Mouse (Mus musculus): ENCODE results near the gene Eif1ad. TPM values are rescaled to one million over a fixed set of nuclear protein-coding genes. Genes with fewer than 3 reads are reported as not detected.
"Not testable (repeated sequence)": the region's sequence is repeated elsewhere in the genome, so short reads cannot be mapped to it uniquely, and the experiment has no call there.

The Eif1ad gene
- total RNA-seq, 2 experiments from 2014 or later, result 19.5 to 23.7 TPM

DNA sequence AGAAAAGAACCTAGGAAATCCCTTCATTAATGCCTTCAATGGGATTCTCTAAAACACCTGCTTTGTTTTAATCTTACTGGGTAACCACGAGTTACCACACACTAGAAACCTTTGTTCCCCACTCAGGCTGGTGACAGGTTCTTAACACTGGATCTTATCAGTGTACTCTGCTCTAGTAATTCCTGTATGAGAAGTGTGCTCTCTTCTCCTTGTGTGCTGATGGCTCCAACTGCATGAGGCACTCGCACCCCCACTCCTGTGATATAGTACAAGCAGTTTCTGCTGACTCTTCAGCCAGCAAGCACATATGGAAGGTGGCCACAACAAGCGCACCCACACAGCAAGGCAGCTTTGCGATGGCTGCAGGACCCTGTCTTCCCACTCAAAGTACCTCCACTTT, 7.6 kb downstream of the Eif1ad start:
- DNase-seq (ENCODE audit: extremely low spot score in 1 of 2, low spot score in 1 of 2), result no peak

DNA sequence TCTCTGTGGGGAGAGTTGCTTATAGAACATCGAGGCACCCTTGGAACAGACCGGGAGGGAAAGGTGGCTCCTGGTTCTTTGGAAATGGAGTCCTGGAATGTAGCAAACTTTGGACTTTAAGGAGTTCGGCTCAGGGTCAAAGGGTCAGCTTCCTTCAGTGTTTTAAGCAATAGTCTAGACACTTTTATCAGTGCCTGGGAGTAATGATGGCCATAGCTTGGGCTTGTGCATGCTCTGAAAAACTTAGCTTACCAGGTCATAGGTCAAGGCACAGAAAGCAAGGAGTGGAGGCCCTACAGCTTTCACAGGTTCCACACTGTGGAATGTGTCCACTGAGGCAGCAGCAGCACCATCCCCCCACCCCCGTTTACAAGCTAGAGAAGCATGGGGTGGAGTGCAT, 8.2 kb downstream of the Eif1ad start:
- DNase-seq (ENCODE audit: extremely low spot score in 1 of 2, low spot score in 1 of 2), result no peak

DNA sequence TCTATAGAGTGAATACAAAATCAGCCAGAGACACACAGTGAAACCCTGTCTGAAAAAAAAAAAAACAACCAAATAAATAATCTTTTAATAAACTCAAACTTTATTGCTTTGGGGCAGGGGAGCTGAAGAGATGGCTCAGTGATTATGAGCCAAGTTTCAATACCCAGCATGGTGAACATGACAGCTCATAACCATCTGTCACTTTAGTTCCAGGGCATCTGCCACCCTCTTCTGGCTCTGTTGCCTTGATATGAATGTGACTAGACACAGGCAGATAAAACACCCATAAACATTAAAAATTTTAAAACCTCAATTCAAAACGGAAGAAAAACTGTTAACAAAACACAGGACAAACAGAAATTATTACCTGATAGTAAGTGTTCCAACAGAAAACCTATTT, 10.9 kb downstream of the Eif1ad start:
- DNase-seq (ENCODE audit: extremely low spot score in 1 of 2, low spot score in 1 of 2), result no peak

DNA sequence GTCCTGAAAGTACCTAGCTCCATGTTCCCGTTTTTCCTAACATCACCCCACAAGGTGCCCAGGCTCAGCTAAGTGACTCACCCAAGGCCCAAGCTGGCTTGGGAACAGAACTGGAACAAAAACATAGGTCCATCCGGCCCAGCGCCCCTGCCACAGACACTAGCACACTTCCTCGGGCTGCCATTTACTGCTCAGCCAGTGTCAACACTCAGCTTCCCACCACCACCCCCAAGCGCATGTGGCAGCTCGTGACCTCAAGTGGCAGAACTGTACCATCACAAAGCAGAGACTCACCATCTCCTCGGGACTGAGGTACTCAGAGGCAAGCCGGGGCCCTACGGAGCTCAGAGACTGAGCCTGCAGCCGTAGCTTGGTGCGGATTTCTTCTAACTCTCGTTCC, 16.8 kb downstream of the Eif1ad start:
- DNase-seq (ENCODE audit: extremely low spot score in 1 of 2, low spot score in 1 of 2), result no peak

DNA sequence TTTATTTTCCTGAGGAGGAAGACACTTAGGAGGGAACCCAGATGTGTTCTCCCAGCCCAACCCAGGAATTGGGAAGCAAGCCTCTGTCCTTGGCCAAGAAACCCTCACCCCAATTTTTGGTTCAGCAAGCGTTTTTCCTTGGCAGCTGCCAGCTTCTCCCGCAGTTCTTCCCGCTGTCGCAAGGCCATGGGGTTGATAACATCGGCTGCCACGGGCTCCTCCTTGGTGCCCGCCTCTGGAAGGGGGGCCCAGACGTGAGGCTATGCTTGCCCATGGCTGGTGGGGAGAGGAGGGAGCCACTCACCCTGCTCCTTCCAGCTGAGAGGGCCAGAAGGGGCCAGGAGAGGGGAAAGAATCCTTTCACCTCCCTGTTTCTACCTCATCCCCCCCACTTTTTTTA, 18.2 kb downstream of the Eif1ad start:
- no peak for DNase-seq (ENCODE audit: extremely low spot score in 1 of 2, low spot score in 1 of 2)

DNA sequence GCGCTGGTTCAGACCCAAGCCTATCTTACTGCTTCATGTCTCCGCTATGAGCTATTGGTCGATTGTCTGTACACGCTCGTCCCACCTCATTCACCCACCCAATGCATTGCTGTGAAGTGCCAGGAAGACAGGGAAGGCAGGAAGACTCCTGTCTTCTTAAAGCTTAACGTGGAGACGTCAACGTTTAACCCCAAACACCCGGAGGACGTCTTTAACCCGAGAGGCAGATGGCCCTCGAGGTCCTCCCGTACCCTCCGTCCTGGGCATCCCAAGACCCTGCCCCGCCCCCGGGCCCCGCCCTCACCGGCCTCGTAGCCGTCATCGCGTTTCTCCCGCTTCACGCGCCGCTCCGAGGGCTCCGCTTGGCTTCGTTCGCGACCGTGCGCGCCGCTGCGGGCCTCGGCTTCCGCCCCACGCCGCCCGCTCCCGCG, 21.5 kb downstream of the Eif1ad start:
- DNase-seq (ENCODE audit: extremely low spot score in 1 of 2, low spot score in 1 of 2), result peak in 1 of 2 experiments; percentile 24

DNA sequence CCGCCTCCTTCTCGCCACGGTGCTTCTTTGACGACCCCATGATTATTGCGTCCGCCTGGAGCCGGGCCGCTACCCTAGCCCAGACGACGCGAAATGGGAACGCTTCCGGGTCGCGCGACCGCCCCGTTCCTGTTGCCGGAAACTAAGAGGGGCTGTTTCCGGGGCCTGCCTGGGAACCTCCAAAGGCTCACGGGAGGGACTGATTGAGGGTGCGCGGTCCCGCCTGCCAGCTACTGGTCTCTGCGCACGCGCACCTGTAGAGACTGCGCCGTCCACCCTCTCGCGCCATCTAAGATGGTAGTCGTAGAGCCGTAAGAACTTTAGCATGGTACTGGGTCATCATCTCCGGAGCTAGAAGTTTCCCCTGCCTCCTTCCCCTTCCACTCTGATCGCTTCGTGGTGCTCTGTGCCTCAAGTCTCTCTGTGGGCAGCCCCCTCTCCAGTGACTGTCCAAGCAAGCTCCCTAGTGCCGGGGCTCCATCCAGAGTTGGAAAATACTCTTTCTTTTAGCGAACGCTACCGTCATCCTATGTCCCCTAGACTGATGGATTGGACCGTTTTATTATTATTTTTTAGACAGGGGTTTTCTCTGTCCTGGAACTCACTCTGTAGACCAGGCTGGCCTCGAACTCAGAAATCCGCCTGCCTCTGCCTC, 22.2 kb downstream of the Eif1ad start, which contains the start of gene Sart1:
Gene Sart1, minus strand, starts transcription at position 116 of the 655 bp plus-strand sequence.
- peak; percentile 80 to 87 for DNase-seq (ENCODE audit: extremely low spot score in 1 of 2, low spot score in 1 of 2)

DNA sequence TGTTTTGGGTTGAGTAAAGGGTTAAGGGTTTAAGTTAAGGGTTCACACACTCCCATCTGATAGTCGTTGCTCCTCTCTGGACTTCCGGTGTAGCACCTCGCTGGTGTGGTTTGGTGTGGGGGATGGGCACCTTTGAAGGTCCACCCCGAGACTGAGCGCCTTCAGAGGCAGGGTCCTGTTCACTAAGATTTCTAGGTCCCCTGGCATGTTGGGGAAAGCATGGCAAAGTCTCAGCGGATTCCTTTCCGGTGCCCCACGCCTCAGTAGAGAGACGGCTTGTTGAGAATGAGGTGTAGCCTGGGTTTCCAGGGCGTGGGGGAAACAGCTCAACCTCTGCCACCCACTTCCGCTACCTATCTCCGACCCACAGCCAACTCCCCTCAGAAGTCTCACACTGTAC, 23.1 kb downstream of the Eif1ad start:
- no peak for DNase-seq (ENCODE audit: extremely low spot score in 1 of 2, low spot score in 1 of 2)

DNA sequence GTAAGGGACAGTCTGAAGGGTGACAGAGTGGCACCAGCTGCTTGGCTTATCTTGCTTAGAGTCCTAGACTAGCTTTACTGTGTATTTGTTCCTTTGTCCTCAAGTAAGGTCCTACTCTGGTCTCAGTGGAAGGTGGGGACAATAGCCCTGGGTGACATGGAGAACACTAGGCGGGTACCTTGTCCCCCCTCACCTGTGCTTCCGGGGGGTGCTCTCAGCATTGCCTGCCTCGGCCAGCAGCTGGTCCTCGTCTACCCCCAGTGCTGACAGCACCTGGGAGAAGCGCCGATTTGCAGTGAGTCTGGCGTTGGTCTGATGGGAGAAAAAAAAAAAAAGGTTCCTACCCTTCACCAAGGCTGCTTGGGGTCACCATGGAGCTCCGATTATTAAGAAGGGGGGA, 23.9 kb downstream of the Eif1ad start:
- DNase-seq (ENCODE audit: extremely low spot score in 1 of 2, low spot score in 1 of 2), result no peak

DNA sequence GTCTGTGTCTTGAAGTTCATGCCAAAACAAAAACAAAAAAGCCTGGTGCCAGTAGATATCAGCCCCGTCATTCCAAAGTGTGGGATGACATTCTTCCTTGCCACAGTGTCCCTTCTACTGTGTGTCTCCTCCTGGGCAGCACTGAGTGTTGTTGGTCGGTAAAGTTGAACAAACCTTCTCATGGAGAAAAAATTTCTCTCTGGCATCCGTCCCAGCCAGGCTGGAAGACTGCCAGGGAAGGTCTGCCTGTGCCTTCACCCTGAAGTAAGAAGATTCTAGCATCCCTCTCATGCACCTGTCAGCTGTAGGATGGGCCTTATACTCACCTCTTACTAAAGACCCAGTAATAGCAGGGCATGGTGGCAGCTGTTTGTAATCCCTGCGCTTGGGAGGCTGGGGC, 26.4 kb downstream of the Eif1ad start:
- no peak for DNase-seq (ENCODE audit: extremely low spot score in 1 of 2, low spot score in 1 of 2)

DNA sequence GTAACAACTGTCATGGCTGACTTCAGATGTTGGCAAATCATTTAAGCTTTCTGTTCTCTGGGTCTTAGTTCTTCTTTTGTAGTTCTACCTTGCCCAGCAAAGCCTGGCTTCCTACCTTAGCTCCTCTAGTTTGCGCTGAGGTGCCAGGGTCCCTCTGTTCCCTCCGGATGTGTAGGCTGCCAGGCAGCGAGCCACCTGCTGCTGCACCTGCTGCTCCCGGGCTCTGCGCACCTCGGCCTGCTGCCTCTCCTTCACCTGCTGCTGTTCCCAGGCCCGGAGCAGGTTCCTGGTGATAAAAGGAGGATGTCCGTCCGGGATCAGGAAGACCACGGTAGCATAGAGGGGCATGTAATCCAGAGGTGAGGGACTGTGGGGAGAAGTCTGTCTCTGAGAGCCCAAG, 27.6 kb downstream of the Eif1ad start:
- no peak for DNase-seq (ENCODE audit: extremely low spot score in 1 of 2, low spot score in 1 of 2)

DNA sequence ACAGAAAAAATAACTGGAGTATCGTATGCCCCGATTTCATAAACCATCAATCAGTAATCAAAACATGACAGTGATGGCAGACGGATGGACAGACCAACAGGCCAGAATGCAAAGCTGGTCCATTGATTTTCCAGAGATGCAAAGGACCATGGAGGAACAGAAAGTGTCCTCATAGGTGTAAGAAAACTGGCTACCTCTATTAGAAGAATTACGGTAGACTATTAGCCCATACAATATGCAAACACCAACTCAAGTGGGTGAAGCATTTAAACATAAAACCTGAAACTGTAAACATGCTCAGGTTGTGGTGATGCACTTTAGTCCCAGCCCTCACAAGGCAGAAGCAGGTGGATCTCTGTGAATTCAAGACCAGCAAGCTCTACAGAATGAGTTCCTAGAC, 28.8 kb downstream of the Eif1ad start:
- no peak for DNase-seq (ENCODE audit: extremely low spot score in 1 of 2, low spot score in 1 of 2)

DNA sequence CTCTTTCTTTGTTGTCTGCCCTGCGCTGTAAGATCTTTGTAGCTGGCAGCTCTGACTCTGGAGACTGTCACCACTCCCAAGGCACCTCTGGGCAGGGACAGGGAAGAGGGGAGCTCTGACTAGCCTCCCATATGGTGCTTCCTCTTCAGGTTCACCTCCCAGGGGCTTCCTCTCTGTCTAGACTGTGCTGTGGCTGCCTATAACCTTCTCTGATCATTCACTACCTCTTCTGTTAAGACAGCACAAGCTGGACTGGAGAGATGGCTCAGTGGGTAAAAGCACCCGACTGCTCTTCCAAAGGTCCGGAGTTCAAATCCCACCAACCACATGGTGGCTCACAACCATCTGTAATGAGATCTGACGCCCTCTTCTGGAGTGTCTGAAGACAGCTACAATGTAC, 34.5 kb downstream of the Eif1ad start:
- not testable (repeated sequence) for DNase-seq (ENCODE audit: extremely low spot score in 1 of 2, low spot score in 1 of 2)

DNA sequence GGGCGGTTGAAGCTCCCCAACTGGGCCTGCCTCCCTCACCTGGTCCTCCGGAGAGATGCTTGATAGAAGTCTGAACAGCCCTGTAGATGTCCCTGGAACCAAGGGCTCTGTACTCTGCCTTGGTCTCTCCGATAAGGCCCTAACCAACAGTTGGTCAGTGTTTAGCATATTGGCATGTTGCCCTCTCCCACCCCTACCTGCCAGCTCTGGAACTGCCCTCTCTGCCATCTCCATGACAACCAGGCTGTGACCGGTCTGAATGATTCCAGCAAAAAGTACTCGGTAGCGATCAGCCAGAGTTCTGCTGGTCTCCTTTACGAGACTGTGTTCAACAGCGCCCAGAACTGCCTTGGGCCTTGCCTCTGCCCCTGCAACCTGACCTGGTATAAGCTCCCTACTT, 35.8 kb downstream of the Eif1ad start, which contains the start of gene Tsga10ip:
Gene Tsga10ip, minus strand, starts transcription at position 234 of the 400 bp plus-strand sequence.
- DNase-seq (ENCODE audit: extremely low spot score in 1 of 2, low spot score in 1 of 2), result no peak

DNA sequence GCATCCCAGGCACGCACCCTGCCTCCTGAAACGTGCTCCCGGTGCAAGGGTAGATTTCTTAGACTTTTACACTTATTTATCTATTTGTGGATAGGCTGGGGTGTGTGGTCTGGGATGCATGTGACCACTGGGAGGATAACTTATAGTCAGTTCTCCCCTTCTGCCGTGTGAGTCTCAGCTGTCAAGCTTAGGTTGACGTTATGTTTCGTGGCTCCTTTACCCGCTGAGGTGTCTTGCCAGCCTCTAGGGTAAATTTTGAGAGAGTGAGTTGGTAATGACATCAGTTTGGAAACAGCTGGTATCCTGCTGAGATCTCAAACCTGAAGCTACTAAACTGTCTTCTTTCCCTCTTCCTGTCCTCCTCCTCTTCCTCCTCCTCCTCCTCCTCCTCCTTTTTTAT, 39.4 kb downstream of the Eif1ad start:
- no peak for DNase-seq (ENCODE audit: extremely low spot score in 1 of 2, low spot score in 1 of 2)

DNA sequence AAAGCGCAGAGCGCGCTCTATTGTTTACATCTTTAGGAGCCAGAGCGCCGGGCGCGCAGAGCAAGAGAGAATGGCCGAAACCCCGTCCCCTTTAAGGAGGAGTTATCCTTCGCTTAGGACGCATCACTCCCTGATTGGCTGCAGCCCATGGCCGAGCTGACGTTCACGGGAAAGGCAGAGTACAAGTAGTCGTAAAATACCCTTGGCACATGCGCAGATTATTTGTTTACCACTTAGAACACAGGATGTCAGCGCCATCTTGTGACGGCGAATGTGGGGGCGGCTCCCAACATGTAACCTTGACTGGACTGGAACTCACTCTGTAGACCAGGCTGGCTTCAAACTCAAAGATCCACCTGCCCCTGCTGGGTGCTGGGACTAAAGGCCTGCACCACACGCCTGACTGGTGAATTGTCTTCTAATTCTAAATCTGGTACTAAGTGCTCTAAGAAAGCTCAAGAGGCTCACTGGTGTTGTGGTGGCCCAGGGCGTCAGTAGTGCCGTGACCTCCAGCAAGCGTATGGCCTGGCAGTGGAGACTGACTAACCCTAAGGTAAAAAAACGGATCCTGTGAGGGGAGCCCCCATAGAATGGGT, 40.1 kb downstream of the Eif1ad start:
- DNase-seq (ENCODE audit: extremely low spot score in 1 of 2, low spot score in 1 of 2), result not testable (repeated sequence)

DNA sequence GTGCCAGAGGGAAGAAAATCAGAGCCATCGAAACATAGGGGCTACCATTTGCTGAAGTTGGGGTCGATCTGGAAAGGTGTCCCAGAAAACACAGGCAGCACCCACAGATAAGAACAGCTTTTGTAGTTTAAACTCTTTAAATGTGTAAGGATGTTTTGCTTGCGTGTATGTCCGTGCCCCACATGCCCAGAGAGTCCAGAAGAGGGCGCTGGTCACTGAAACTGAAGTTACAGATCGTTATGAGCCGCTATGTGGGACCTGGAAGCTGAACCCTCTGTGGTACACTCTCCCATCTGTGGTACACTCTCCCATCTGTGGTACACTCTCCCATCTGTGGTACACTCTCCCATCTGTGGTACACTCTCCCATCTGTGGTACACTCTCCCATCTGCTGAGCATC, 40.6 kb downstream of the Eif1ad start:
- DNase-seq (ENCODE audit: extremely low spot score in 1 of 2, low spot score in 1 of 2), result peak in 1 of 2 experiments; percentile 42

DNA sequence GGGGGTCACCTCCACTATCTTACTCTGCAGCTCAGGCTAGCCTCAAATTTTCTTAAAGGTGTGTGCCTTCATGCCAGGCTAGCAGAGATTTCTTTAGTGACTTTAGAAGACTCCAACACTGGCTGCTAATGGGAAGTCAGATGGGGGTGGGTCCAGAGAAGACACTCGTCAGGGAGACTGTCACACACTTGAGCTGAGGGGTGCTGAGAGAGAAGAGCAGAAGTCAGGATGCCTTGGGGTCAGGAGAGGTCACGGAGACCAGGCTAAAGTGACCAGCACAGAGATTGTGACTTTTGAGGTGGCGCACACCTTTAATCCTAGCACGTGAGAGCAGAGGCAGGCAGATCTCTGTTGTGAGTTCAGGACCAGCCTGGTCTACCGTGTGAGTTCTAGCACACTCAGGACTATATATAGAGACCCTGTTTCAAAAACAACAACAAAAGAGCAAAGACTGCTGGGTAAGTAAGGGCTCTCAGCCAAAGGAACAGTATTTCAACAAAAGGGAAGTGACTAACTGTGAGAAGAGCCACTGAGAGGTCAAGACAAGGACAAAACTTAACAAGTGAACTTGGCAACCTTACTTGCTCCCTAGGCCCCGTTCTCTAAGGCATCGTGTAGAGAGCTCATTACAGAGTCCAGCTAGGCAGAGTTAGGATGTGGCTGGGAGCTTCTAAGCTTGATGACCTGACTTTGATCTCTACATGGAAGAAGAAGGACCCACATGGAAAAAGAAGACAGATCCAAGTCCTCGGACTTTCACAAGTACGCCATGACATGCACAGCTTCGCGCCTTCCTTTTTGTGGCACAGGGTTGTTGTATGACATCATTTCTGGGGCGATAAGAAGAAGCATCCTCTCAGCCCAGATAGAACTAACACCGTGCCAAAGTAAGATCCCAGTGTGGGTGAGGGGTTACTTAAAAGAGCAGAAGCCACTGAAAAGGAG, 41.8 kb downstream of the Eif1ad start:
- DNase-seq (ENCODE audit: extremely low spot score in 1 of 2, low spot score in 1 of 2), result no peak

DNA sequence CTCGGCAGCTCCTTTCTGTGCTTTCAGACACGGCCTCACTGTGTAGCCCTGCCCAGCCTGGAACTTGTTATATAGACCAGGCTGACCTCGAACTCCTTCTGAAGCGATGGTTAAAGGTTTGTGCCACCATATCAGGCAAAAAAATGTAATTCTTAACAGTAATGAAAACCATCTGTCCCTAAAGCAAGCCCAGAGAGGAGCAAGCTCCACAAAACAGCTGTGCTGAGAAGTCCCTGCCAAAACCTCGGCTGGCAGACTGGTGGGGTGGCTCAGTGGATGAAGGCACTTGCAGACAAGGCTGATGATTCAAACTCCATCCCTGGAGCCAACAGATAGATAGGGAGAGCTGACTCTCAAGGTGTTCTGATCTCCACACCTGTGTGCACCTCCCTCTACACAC, 42.5 kb downstream of the Eif1ad start:
- no peak for DNase-seq (ENCODE audit: extremely low spot score in 1 of 2, low spot score in 1 of 2)

DNA sequence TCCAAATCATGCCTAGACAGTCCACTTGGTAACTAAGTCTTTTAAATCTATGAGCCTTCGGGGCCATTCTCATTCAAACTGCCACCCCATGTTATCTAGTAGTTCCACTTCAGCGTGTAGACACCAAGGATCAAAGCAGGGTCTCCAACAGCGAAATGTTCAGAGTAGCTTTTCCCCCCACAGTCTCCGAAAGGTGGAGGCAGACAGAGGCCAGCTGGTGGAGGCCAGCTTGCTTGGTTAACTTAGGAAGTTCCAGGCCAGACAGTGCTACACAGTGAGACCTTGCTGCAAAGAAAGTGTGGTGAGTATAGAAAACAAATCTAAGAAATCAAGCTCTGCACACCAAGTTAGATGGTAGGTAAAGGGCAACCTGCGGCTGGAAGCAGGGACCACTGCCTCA, 44.1 kb downstream of the Eif1ad start:
- DNase-seq (ENCODE audit: extremely low spot score in 1 of 2, low spot score in 1 of 2), result no peak

DNA sequence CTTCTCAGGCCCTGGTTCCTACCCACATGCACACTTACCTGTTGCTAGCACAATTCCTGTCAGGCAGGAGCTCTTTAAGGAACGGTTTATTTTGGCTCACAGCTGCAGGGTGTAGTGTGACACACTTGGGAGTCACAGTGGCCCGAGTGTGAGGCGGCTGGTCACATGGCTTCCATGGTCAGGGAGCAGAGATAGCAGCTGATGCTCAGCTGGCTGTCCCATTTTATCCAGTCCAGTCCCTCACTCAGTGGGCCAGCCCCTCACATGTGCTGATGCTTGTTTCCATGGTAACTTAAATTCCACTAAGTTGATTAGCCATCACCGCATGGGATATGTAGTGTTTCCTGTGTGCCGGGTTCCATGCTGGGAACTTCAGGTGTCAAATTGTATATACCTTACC, 45.4 kb downstream of the Eif1ad start:
- no peak for DNase-seq (ENCODE audit: extremely low spot score in 1 of 2, low spot score in 1 of 2)
